Mouse (Mus musculus): ENCODE data around the gene Tsc22d4. TPM values are rescaled to one million over a fixed set of nuclear protein-coding genes. Genes with fewer than 3 reads are reported as not detected.

Gene Tsc22d4
- total and polyA plus RNA-seq, 2 experiments from 2014 or later: 192 to 232 TPM

DNA sequence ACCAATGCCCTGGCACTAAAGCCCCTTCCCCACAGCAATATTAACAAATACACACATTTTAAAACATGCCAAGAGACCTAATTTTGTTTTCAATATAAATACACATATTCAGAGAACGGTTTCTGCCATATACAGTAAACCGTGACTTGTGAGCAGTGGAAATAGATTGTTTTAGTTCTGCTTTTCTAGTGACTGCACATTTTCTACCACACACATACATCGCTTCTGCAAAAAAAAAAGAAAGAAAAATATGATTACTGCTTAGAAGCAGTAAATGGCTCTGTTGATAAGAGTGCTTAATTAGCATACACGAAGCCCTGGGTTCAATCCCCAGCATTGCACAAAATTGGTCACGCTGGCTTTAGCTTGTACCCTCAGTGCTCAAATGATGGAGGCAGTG lies 21.7 kb upstream of the Tsc22d4 start:
- no peak for TF ChIP-seq EP300 (IDR thresholded peaks at IDR 0.05; ENCODE audit: low read depth)
- no peak for TF ChIP-seq CTCF (IDR thresholded peaks at IDR 0.05; ENCODE audit: low read depth)
- ATAC-seq (ENCODE audit: insufficient read depth, low read depth): no peak
- 86% methylated on average over 5 of the region's 5 CpGs for WGBS

GRCm38 (mm10) chr5:137726767-137727166 lies 18.8 kb upstream of the Tsc22d4 start:
- ATAC-seq (ENCODE audit: insufficient read depth, low read depth) (no peak), DNase-seq (ENCODE audit: low spot score) (no peak)
- Histone ChIP-seq H3K4me2 (ENCODE audit: low read depth, low read length) (no peak overlapping the region), H3K4me1 (ENCODE audit: control insufficient read depth, insufficient read depth) (no peaks in the 10 kb centered on the region), H3K4me3 (ENCODE audit: low read depth, low read length) (no peak overlapping the region), H3K27me3 (ENCODE audit: control insufficient read depth, insufficient read depth, low read length) (0 out of 2 replicates have a peak, but pooled peaks cover 2% of the 10 kb centered on the region), H3K9me3 (replicated peaks; ENCODE audit: control insufficient read depth, low read length) (no peaks in the 10 kb centered on the region), H3K36me3 (replicated peaks; ENCODE audit: control insufficient read depth, insufficient read depth, low read length) (no peaks in the 10 kb centered on the region), H3K9ac (replicated peaks; ENCODE audit: low read depth, low read length) (no peak overlapping the region), H3K27ac (ENCODE audit: low read depth) (no peak overlapping the region)
- TF ChIP-seq CTCF (IDR thresholded peaks at IDR 0.05; ENCODE audit: low read depth) (no peak), EP300 (IDR thresholded peaks at IDR 0.05; ENCODE audit: low read depth) (no peak)
- WGBS: 59% methylated on average over 6 of the region's 6 CpGs

More for the DNA sequence above, 21.7 kb upstream of the Tsc22d4 start:
- no peak for DNase-seq (ENCODE audit: low spot score)
- no peak overlapping the region for H3K4me3 ChIP-seq (ENCODE audit: low read depth, low read length)
- H3K27ac ChIP-seq (ENCODE audit: low read depth): no peak overlapping the region
- H3K9me3 ChIP-seq (replicated peaks; ENCODE audit: control insufficient read depth, low read length): no peaks in the 10 kb centered on the region
- no peaks in the 10 kb centered on the region for H3K36me3 ChIP-seq (replicated peaks; ENCODE audit: control insufficient read depth, insufficient read depth, low read length)
- H3K4me2 ChIP-seq (ENCODE audit: low read depth, low read length): no peak overlapping the region
- no peak overlapping the region for H3K9ac ChIP-seq (replicated peaks; ENCODE audit: low read depth, low read length)
- H3K27me3 ChIP-seq (ENCODE audit: control insufficient read depth, insufficient read depth, low read length): 0 out of 2 replicates have a peak, but pooled peaks cover 2% of the 10 kb centered on the region
- peaks cover 6% of the 10 kb centered on the region; the same call in 1 of the 2 replicates for H3K4me1 ChIP-seq (ENCODE audit: control insufficient read depth, insufficient read depth)

GRCm38 (mm10) chr5:137733638-137734288 lies 11.8 kb upstream of the Tsc22d4 start:
- TF ChIP-seq EP300 (IDR thresholded peaks at IDR 0.05; ENCODE audit: low read depth) (no peak), CTCF (IDR thresholded peaks at IDR 0.05; ENCODE audit: low read depth) (no peak)
- Histone ChIP-seq H3K27ac (ENCODE audit: low read depth) (no peak overlapping the region), H3K9ac (replicated peaks; ENCODE audit: low read depth, low read length) (no peak overlapping the region), H3K9me3 (replicated peaks; ENCODE audit: control insufficient read depth, low read length) (no peaks in the 10 kb centered on the region), H3K36me3 (replicated peaks; ENCODE audit: control insufficient read depth, insufficient read depth, low read length) (peaks cover 4% of the 10 kb centered on the region; the same call in 1 of the 2 replicates), H3K4me3 (ENCODE audit: low read depth, low read length) (no peak overlapping the region), H3K4me1 (ENCODE audit: control insufficient read depth, insufficient read depth) (no peaks in the 10 kb centered on the region), H3K27me3 (ENCODE audit: control insufficient read depth, insufficient read depth, low read length) (no peaks in the 10 kb centered on the region), H3K4me2 (ENCODE audit: low read depth, low read length) (no peak overlapping the region)
- ATAC-seq (ENCODE audit: insufficient read depth, low read depth): no peak
- WGBS: 86% methylated on average over 12 of the region's 12 CpGs
- DNase-seq (ENCODE audit: low spot score): no peak

- Histone ChIP-seq H3K27me3 (ENCODE audit: control insufficient read depth, insufficient read depth, low read length) (no peaks in the 10 kb centered on the region), H3K27ac (ENCODE audit: low read depth) (no peak overlapping the region), H3K4me3 (ENCODE audit: low read depth, low read length) (no peak overlapping the region), H3K36me3 (replicated peaks; ENCODE audit: control insufficient read depth, insufficient read depth, low read length) (peaks cover 4% of the 10 kb centered on the region; the same call in 1 of the 2 replicates), H3K4me2 (ENCODE audit: low read depth, low read length) (no peak overlapping the region), H3K4me1 (ENCODE audit: control insufficient read depth, insufficient read depth) (no peaks in the 10 kb centered on the region), H3K9ac (replicated peaks; ENCODE audit: low read depth, low read length) (no peak overlapping the region), H3K9me3 (replicated peaks; ENCODE audit: control insufficient read depth, low read length) (no peaks in the 10 kb centered on the region)
- WGBS: 78% methylated on average over 6 of the region's 6 CpGs
- no peak for ATAC-seq (ENCODE audit: insufficient read depth, low read depth)
- TF ChIP-seq CTCF (IDR thresholded peaks at IDR 0.05; ENCODE audit: low read depth) (no peak), EP300 (IDR thresholded peaks at IDR 0.05; ENCODE audit: low read depth) (no peak)
- DNase-seq (ENCODE audit: low spot score): no peak
These were observed 11.1 kb upstream of the Tsc22d4 start for GRCm38 (mm10) chr5:137734289-137735061.

GRCm38 (mm10) chr5:137737400-137737940 lies 8.1 kb upstream of the Tsc22d4 start:
- peaks cover 4% of the 10 kb centered on the region; the same call in 1 of the 2 replicates for H3K36me3 ChIP-seq (replicated peaks; ENCODE audit: control insufficient read depth, insufficient read depth, low read length)
- H3K9ac ChIP-seq (replicated peaks; ENCODE audit: low read depth, low read length): no peak overlapping the region
- no peak for DNase-seq (ENCODE audit: low spot score)
- H3K27me3 ChIP-seq (ENCODE audit: control insufficient read depth, insufficient read depth, low read length): no peaks in the 10 kb centered on the region
- H3K9me3 ChIP-seq (replicated peaks; ENCODE audit: control insufficient read depth, low read length): no peaks in the 10 kb centered on the region
- WGBS: 84% methylated on average over 4 of the region's 6 CpGs
- H3K4me1 ChIP-seq (ENCODE audit: control insufficient read depth, insufficient read depth): no peaks in the 10 kb centered on the region; the same call in 1 of the 2 replicates
- no peak overlapping the region for H3K4me3 ChIP-seq (ENCODE audit: low read depth, low read length)
- no peak for ATAC-seq (ENCODE audit: insufficient read depth, low read depth)
- H3K27ac ChIP-seq (ENCODE audit: low read depth): no peak overlapping the region
- no peak overlapping the region for H3K4me2 ChIP-seq (ENCODE audit: low read depth, low read length)
- TF ChIP-seq EP300 (IDR thresholded peaks at IDR 0.05; ENCODE audit: low read depth) (no peak), CTCF (IDR thresholded peaks at IDR 0.05; ENCODE audit: low read depth) (no peak)

Measured in heart, postnatal 0 days (tissue).